Mouse (Mus musculus) neural tube, embryonic 15.5 days (tissue): ENCODE data around the gene Fbxw11. TPM values are rescaled to one million over a fixed set of nuclear protein-coding genes. Genes with fewer than 3 reads are reported as not detected.

Experiments used
- ATAC-seq: fragments of 200-750 bp; cut with Nextera tagmentation; 2 replicates; pipeline ENCODE4 v1.8.0; 2017; ENCODE audit warnings: mild to moderate bottlenecking, moderate TSS enrichment, moderate library complexity; ENCODE audit not compliant: low FRiP score
- H3K27ac ChIP-seq: fragments of 300-500 bp; sonication (generic); replicated peaks from 2 replicates; pipeline ENCODE4 v1.5.1; 2015; ENCODE audit warnings: mild to moderate bottlenecking, inconsistent platforms
- H3K27me3 ChIP-seq: fragments of 300-500 bp; sonication (generic); replicated peaks from 2 replicates; pipeline ENCODE4 v1.6.1; 2015; ENCODE audit warnings: inconsistent platforms
- H3K36me3 ChIP-seq: fragments of 300-500 bp; sonication (generic); 2 replicates; pipeline ENCODE4 v1.6.1; 2015; ENCODE audit warnings: inconsistent platforms
- H3K4me1 ChIP-seq: fragments of 300-500 bp; sonication (generic); 2 replicates; pipeline ENCODE4 v1.6.1; 2015; ENCODE audit warnings: inconsistent platforms
- H3K4me2 ChIP-seq: fragments of 300-500 bp; sonication (generic); 2 replicates; pipeline ENCODE4 v1.6.1; 2015; ENCODE audit warnings: inconsistent platforms, mild to moderate bottlenecking, moderate library complexity
- H3K4me3 ChIP-seq: fragments of 300-500 bp; sonication (generic); replicated peaks from 2 replicates; pipeline ENCODE4 v1.5.1; 2015; ENCODE audit warnings: mild to moderate bottlenecking, inconsistent platforms
- H3K9ac ChIP-seq: fragments of 300-500 bp; sonication (generic); replicated peaks from 2 replicates; pipeline ENCODE4 v1.6.1; 2015; ENCODE audit warnings: mild to moderate bottlenecking, inconsistent platforms
- H3K9me3 ChIP-seq: fragments of 300-500 bp; sonication (generic); replicated peaks from 2 replicates; pipeline ENCODE4 v1.6.1; 2016; ENCODE audit warnings: inconsistent platforms
- WGBS: fragments of 180-500 bp; shearing (Covaris S2); methylation state at CpG from one replicate; pipeline ENCODE4 v1.1.7; 2015; ENCODE audit warnings: mixed read lengths; 5-methylcytosine and 5-hydroxymethylcytosine counted together
- polyA plus RNA-seq: library from polyadenylated mRNA; unstranded; fragments of >200 nt; fragmentation: Nextera tagmentation; extraction: Ambion mirVana; gene quantifications from 2 replicates; pipeline ENCODE4 v1.2.1, GENCODE M21; 2015

Fbxw11 gene
- polyA plus RNA-seq, 1 experiment from 2014 or later: 110 TPM

- Histone ChIP-seq H3K9me3 (no peaks in the 10 kb centered on the region), H3K4me1 (peaks cover 46% of the 10 kb centered on the region), H3K9ac (peak overlapping the region; percentile 97), H3K36me3 (no peaks in the 10 kb centered on the region), H3K4me3 (peak overlapping the region; percentile 75), H3K27me3 (no peaks in the 10 kb centered on the region), H3K27ac (peak overlapping the region; percentile 99), H3K4me2 (peak overlapping the region; percentile 79)
- ATAC-seq: peak; percentile 58
- WGBS: under 1% methylated on average over 44 of the region's 54 CpGs
Measured at GRCm38 (mm10) chr11:32642899-32643886, 669 bp downstream of the Fbxw11 start.

GRCm38 (mm10) chr11:32644010-32644409, 1.5 kb downstream of the Fbxw11 start:
- H3K27me3 ChIP-seq: no peaks in the 10 kb centered on the region
- WGBS: 36% methylated on average over 3 of the region's 3 CpGs
- no peaks in the 10 kb centered on the region for H3K9me3 ChIP-seq
- peak overlapping the region; percentile 75 for H3K4me3 ChIP-seq
- H3K4me1 ChIP-seq: peaks cover 50% of the 10 kb centered on the region
- no peaks in the 10 kb centered on the region for H3K36me3 ChIP-seq
- peak overlapping the region; percentile 79 for H3K4me2 ChIP-seq
- ATAC-seq: no peak
- H3K9ac ChIP-seq: peak overlapping the region; percentile 97
- peak overlapping the region; percentile 99 for H3K27ac ChIP-seq

- no peak overlapping the region for H3K9ac ChIP-seq
Measured at GRCm38 (mm10) chr11:32647265-32647664, 4.7 kb downstream of the Fbxw11 start.

GRCm38 (mm10) chr11:32650236-32650749, 7.8 kb downstream of the Fbxw11 start:
- ATAC-seq: no peak
- Histone ChIP-seq H3K4me3 (no peak overlapping the region), H3K27ac (no peak overlapping the region), H3K9ac (no peak overlapping the region), H3K4me1 (peaks cover 40% of the 10 kb centered on the region), H3K27me3 (no peaks in the 10 kb centered on the region), H3K4me2 (no peak overlapping the region), H3K9me3 (no peaks in the 10 kb centered on the region), H3K36me3 (no peaks in the 10 kb centered on the region)

More at GRCm38 (mm10) chr11:32647265-32647664, 4.7 kb downstream of the Fbxw11 start:
- Histone ChIP-seq H3K4me3 (no peak overlapping the region), H3K4me1 (peaks cover 48% of the 10 kb centered on the region), H3K4me2 (no peak overlapping the region), H3K9me3 (no peaks in the 10 kb centered on the region), H3K36me3 (no peaks in the 10 kb centered on the region), H3K27me3 (no peaks in the 10 kb centered on the region), H3K27ac (no peak overlapping the region)
- WGBS: 84% methylated on average over 2 of the region's 2 CpGs
- no peak for ATAC-seq

GRCm38 (mm10) chr11:32650893-32651590, 8.5 kb downstream of the Fbxw11 start:
- ATAC-seq: no peak

GRCm38 (mm10) chr11:32651723-32652122, 9.2 kb downstream of the Fbxw11 start:
- no peak overlapping the region for H3K4me2 ChIP-seq
- no peak overlapping the region for H3K27ac ChIP-seq
- no peak overlapping the region for H3K9ac ChIP-seq
- no peak for ATAC-seq
- no peaks in the 10 kb centered on the region for H3K27me3 ChIP-seq
- no peak overlapping the region for H3K4me3 ChIP-seq
- no peaks in the 10 kb centered on the region for H3K36me3 ChIP-seq
- WGBS: 94% methylated on average over 1 of the region's 1 CpGs
- no peaks in the 10 kb centered on the region for H3K9me3 ChIP-seq
- peaks cover 33% of the 10 kb centered on the region for H3K4me1 ChIP-seq

More at GRCm38 (mm10) chr11:32650893-32651590, 8.5 kb downstream of the Fbxw11 start:
- H3K4me1 ChIP-seq: peaks cover 34% of the 10 kb centered on the region
- H3K4me2 ChIP-seq: no peak overlapping the region
- H3K27ac ChIP-seq: no peak overlapping the region
- no peak overlapping the region for H3K9ac ChIP-seq
- no peaks in the 10 kb centered on the region for H3K9me3 ChIP-seq
- H3K36me3 ChIP-seq: no peaks in the 10 kb centered on the region
- WGBS: 87% methylated on average over 7 of the region's 7 CpGs
- H3K4me3 ChIP-seq: no peak overlapping the region
- H3K27me3 ChIP-seq: no peaks in the 10 kb centered on the region

GRCm38 (mm10) chr11:32662082-32662656, 19.6 kb downstream of the Fbxw11 start:
- Histone ChIP-seq H3K4me1 (peaks cover 16% of the 10 kb centered on the region), H3K27me3 (no peaks in the 10 kb centered on the region), H3K9me3 (no peaks in the 10 kb centered on the region), H3K27ac (no peak overlapping the region), H3K36me3 (no peaks in the 10 kb centered on the region), H3K4me3 (no peak overlapping the region), H3K9ac (no peak overlapping the region), H3K4me2 (no peak overlapping the region)
- WGBS: 97% methylated on average over 1 of the region's 1 CpGs
- no peak for ATAC-seq

- Histone ChIP-seq H3K9me3 (no peaks in the 10 kb centered on the region), H3K36me3 (no peaks in the 10 kb centered on the region), H3K27ac (no peak overlapping the region), H3K4me3 (no peak overlapping the region), H3K9ac (no peak overlapping the region), H3K27me3 (no peaks in the 10 kb centered on the region), H3K4me2 (no peak overlapping the region), H3K4me1 (peaks cover 20% of the 10 kb centered on the region)
- WGBS: 93% methylated on average over 3 of the region's 3 CpGs
- ATAC-seq: no peak
Measured at GRCm38 (mm10) chr11:32665639-32666038, 23.1 kb downstream of the Fbxw11 start.

- Histone ChIP-seq H3K27me3 (no peaks in the 10 kb centered on the region), H3K36me3 (no peaks in the 10 kb centered on the region), H3K9ac (no peak overlapping the region), H3K9me3 (no peaks in the 10 kb centered on the region), H3K4me2 (no peak overlapping the region), H3K27ac (no peak overlapping the region), H3K4me3 (no peak overlapping the region), H3K4me1 (peaks cover 25% of the 10 kb centered on the region)
- no peak for ATAC-seq
Measured at GRCm38 (mm10) chr11:32666983-32667382, 24.5 kb downstream of the Fbxw11 start.

GRCm38 (mm10) chr11:32671480-32671879, 29.0 kb downstream of the Fbxw11 start:
- no peak overlapping the region for H3K4me2 ChIP-seq
- ATAC-seq: no peak
- H3K4me3 ChIP-seq: no peak overlapping the region
- H3K9me3 ChIP-seq: no peaks in the 10 kb centered on the region
- no peaks in the 10 kb centered on the region for H3K27me3 ChIP-seq
- no peak overlapping the region for H3K9ac ChIP-seq
- WGBS: 92% methylated on average over 4 of the region's 4 CpGs
- no peaks in the 10 kb centered on the region for H3K36me3 ChIP-seq
- H3K27ac ChIP-seq: no peak overlapping the region
- H3K4me1 ChIP-seq: peaks cover 27% of the 10 kb centered on the region

- Histone ChIP-seq H3K4me2 (no peak overlapping the region), H3K9ac (no peak overlapping the region), H3K27me3 (no peaks in the 10 kb centered on the region), H3K4me1 (peaks cover 42% of the 10 kb centered on the region), H3K36me3 (no peaks in the 10 kb centered on the region), H3K4me3 (no peak overlapping the region), H3K9me3 (no peaks in the 10 kb centered on the region), H3K27ac (no peak overlapping the region)
- no peak for ATAC-seq
- 59% methylated on average over 3 of the region's 3 CpGs for WGBS
Measured at GRCm38 (mm10) chr11:32676777-32677176, 34.3 kb downstream of the Fbxw11 start.
